Mouse (Mus musculus): ENCODE data around the gene Rrbp1. TPM values are rescaled to one million over a fixed set of nuclear protein-coding genes. Genes with fewer than 3 reads are reported as not detected.

Gene Rrbp1
- polyA plus RNA-seq, 1 experiment from 2014 or later = 106 TPM

GRCm38 (mm10) chr2:143917622-143918021 is 93.4 kb downstream of the Rrbp1 start:
- WGBS = 50% methylated on average over 5 of the region's 5 CpGs

DNA sequence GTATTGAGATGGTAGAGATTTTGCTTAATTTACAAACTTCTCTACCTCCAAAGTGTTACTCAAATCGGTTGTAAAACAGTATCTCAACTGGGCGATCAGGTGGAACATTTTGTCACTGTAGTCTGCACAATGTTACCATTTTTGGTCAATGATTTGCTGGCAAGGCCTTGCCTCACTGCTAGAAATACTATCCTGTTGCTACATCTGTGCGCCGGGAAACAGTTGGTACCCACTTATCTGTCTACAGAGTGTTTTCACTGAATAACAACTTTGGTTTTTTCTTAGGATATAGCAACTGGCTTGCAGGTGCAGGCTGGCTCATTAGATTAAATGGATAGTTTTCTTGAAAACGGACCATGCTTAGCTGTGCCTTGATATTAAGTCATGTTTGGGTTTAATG is 94.8 kb downstream of the Rrbp1 start:
- 3% methylated on average over 5 of the region's 5 CpGs for WGBS
- Histone ChIP-seq H3K4me2 (ENCODE audit: low read depth, low read length) (peak overlapping the region; percentile 65), H3K9ac (ENCODE audit: low read depth, low read length) (peak overlapping the region; percentile 92), H3K9me3 (ENCODE audit: control insufficient read depth, low read length) (no peaks in the 10 kb centered on the region), H3K27ac (ENCODE audit: low read length) (peak overlapping the region; percentile 100), H3K4me1 (ENCODE audit: control insufficient read depth, insufficient read depth, low read length) (peaks cover 17% of the 10 kb centered on the region), H3K4me3 (ENCODE audit: low read length) (peak overlapping the region; percentile 87), H3K27me3 (replicated peaks; ENCODE audit: control insufficient read depth, insufficient read depth, low read length) (no peaks in the 10 kb centered on the region), H3K36me3 (ENCODE audit: control insufficient read depth, insufficient read depth, low read length) (no peaks in the 10 kb centered on the region)
- no peak for ATAC-seq

More at GRCm38 (mm10) chr2:143917622-143918021, 93.4 kb downstream of the Rrbp1 start:
- no peak overlapping the region; the same call in 1 of the 2 replicates for H3K27ac ChIP-seq (ENCODE audit: low read length)
- peak overlapping the region; percentile 87 for H3K4me3 ChIP-seq (ENCODE audit: low read length)
- H3K36me3 ChIP-seq (ENCODE audit: control insufficient read depth, insufficient read depth, low read length) = no peaks in the 10 kb centered on the region
- H3K27me3 ChIP-seq (replicated peaks; ENCODE audit: control insufficient read depth, insufficient read depth, low read length) = no peaks in the 10 kb centered on the region
- H3K4me1 ChIP-seq (ENCODE audit: control insufficient read depth, insufficient read depth, low read length) = peaks cover 17% of the 10 kb centered on the region
- no peaks in the 10 kb centered on the region for H3K9me3 ChIP-seq (ENCODE audit: control insufficient read depth, low read length)
- ATAC-seq = no peak; the same call in 1 of the 2 replicates
- H3K4me2 ChIP-seq (ENCODE audit: low read depth, low read length) = peak overlapping the region; percentile 65
- H3K9ac ChIP-seq (ENCODE audit: low read depth, low read length) = no peak overlapping the region

GRCm38 (mm10) chr2:143915600-143916135 is 95.4 kb downstream of the Rrbp1 start:
- Histone ChIP-seq H3K4me3 (ENCODE audit: low read length) (peak overlapping the region; percentile 87), H3K36me3 (ENCODE audit: control insufficient read depth, insufficient read depth, low read length) (no peaks in the 10 kb centered on the region), H3K27me3 (replicated peaks; ENCODE audit: control insufficient read depth, insufficient read depth, low read length) (no peaks in the 10 kb centered on the region), H3K9me3 (ENCODE audit: control insufficient read depth, low read length) (no peaks in the 10 kb centered on the region), H3K4me2 (ENCODE audit: low read depth, low read length) (peak overlapping the region; percentile 65), H3K9ac (ENCODE audit: low read depth, low read length) (peak overlapping the region; percentile 92), H3K27ac (ENCODE audit: low read length) (peak overlapping the region; percentile 100), H3K4me1 (ENCODE audit: control insufficient read depth, insufficient read depth, low read length) (peaks cover 17% of the 10 kb centered on the region)
- ATAC-seq = peak; percentile 35
- WGBS = under 1% methylated on average over 32 of the region's 32 CpGs

- Histone ChIP-seq H3K27ac (ENCODE audit: low read length) (peak within 1 kb of the TSS; percentile 100), H3K4me3 (ENCODE audit: low read length) (peak within 1 kb of the TSS; percentile 87), H3K9ac (ENCODE audit: low read depth, low read length) (peak within 1 kb of the TSS; percentile 92), H3K27me3 (replicated peaks; ENCODE audit: control insufficient read depth, insufficient read depth, low read length) (no peaks in the 10 kb centered on the region), H3K4me1 (ENCODE audit: control insufficient read depth, insufficient read depth, low read length) (peaks cover 14% of the 10 kb centered on the region), H3K36me3 (ENCODE audit: control insufficient read depth, insufficient read depth, low read length) (no peaks in the 10 kb centered on the region), H3K9me3 (ENCODE audit: control insufficient read depth, low read length) (no peaks in the 10 kb centered on the region), H3K4me2 (ENCODE audit: low read depth, low read length) (peak within 1 kb of the TSS; percentile 65)
- peak; percentile 96 for ATAC-seq
- under 1% methylated on average over 71 of the region's 71 CpGs for WGBS
Observed at GRCm38 (mm10) chr2:143914760-143915599, 96.1 kb downstream of the Rrbp1 start, which contains the start of gene Dstn. TSS of gene Dstn (plus strand) at chr2:143915320.

DNA sequence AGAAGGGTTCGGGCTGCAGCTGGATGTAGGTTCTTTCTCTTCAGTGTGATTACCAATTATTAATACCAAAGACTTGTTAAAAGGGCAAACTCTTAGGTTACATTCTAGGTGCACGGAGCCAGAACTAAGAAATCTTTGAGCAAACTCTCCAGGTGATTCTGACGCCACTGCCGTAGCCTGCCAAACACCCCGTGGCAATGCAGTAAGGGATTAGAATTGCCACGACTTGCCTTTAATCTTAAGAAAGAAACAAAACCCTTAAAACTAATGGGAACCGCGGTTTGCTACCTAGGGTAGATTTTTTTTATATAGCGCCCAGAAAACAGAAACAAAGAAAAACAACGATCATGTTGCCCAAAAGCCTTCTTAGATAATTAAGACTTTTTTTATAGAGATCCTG is 96.8 kb downstream of the Rrbp1 start:
- H3K9me3 ChIP-seq (ENCODE audit: control insufficient read depth, low read length) = no peaks in the 10 kb centered on the region
- H3K4me3 ChIP-seq (ENCODE audit: low read length) = peak overlapping the region; percentile 87
- peak overlapping the region; percentile 92 for H3K9ac ChIP-seq (ENCODE audit: low read depth, low read length)
- H3K36me3 ChIP-seq (ENCODE audit: control insufficient read depth, insufficient read depth, low read length) = no peaks in the 10 kb centered on the region
- H3K4me1 ChIP-seq (ENCODE audit: control insufficient read depth, insufficient read depth, low read length) = peaks cover 10% of the 10 kb centered on the region
- WGBS = 6% methylated on average over 10 of the region's 10 CpGs
- peak overlapping the region; percentile 100 for H3K27ac ChIP-seq (ENCODE audit: low read length)
- ATAC-seq = no peak
- H3K27me3 ChIP-seq (replicated peaks; ENCODE audit: control insufficient read depth, insufficient read depth, low read length) = no peaks in the 10 kb centered on the region
- peak overlapping the region; percentile 65 for H3K4me2 ChIP-seq (ENCODE audit: low read depth, low read length)

DNA sequence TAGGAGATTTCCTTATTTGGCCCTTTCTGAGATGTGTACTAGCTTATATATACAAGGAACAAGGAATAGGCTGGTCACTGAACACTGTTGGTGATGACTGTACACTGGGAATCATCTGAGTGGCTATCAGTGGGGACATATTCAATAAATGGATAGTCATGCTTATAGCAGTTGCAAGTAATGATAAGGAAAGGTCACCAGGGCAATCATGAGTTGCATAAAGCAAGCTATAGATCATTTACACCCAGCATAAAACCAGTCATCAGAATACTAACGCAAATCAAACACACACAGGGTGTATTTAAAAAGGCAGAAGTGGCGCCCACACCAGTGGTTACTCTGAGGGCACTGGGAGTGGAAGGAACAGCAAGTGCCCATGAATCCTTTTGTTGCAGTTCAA is 98.9 kb downstream of the Rrbp1 start:
- Histone ChIP-seq H3K4me3 (ENCODE audit: low read length) (no peak overlapping the region), H3K27me3 (replicated peaks; ENCODE audit: control insufficient read depth, insufficient read depth, low read length) (no peaks in the 10 kb centered on the region), H3K4me2 (ENCODE audit: low read depth, low read length) (no peak overlapping the region), H3K36me3 (ENCODE audit: control insufficient read depth, insufficient read depth, low read length) (no peaks in the 10 kb centered on the region), H3K9ac (ENCODE audit: low read depth, low read length) (no peak overlapping the region), H3K27ac (ENCODE audit: low read length) (no peak overlapping the region), H3K9me3 (ENCODE audit: control insufficient read depth, low read length) (no peaks in the 10 kb centered on the region), H3K4me1 (ENCODE audit: control insufficient read depth, insufficient read depth, low read length) (peaks cover 2% of the 10 kb centered on the region; the same call in 1 of the 2 replicates)
- WGBS = 65% methylated on average over 2 of the region's 2 CpGs
- ATAC-seq = no peak

DNA sequence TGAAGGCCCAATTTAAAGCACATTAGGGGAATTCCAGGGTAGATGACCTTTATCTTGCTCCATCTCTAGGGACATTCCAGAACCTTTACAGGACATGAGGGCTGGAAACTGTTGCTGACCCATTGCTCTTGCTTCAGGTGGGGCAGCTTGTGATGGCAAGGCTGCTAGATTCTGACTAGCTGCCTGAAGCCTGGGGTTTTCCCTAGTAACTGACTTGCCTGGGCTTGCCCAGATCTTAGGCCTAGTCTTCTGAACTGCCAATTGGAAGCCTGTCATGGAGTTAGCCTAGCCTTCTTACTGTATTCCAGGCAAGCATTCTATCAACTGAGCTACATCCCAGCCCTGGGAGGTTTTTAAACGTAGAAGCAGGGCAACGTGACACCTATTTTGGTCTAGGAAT is 101.8 kb downstream of the Rrbp1 start:
- H3K9me3 ChIP-seq (ENCODE audit: control insufficient read depth, low read length) = no peaks in the 10 kb centered on the region
- H3K4me1 ChIP-seq (ENCODE audit: control insufficient read depth, insufficient read depth, low read length) = no peaks in the 10 kb centered on the region
- no peak overlapping the region for H3K27ac ChIP-seq (ENCODE audit: low read length)
- H3K36me3 ChIP-seq (ENCODE audit: control insufficient read depth, insufficient read depth, low read length) = no peaks in the 10 kb centered on the region
- H3K27me3 ChIP-seq (replicated peaks; ENCODE audit: control insufficient read depth, insufficient read depth, low read length) = no peaks in the 10 kb centered on the region
- no peak overlapping the region for H3K4me2 ChIP-seq (ENCODE audit: low read depth, low read length)
- 88% methylated on average over 2 of the region's 2 CpGs for WGBS
- no peak for ATAC-seq
- no peak overlapping the region for H3K9ac ChIP-seq (ENCODE audit: low read depth, low read length)
- no peak overlapping the region for H3K4me3 ChIP-seq (ENCODE audit: low read length)

DNA sequence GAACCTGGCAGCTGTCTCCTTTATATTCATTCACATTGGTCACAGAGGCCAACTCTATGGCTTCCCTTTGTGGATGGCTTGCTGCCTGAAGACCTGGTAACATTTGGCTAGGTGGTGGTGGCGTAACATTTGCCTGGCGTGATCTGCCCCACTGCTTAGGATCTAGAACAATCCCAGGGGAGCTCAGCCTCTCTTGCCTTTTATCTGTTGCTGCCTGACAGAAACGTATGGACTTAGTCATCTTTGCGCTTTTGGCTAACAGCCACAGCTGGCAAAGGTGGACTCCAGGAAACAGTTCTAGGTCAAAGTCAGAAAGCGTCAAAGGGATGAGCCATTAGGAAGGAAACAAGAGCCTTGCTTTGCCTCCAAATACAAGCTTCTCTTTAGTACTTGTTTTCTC is 106.2 kb downstream of the Rrbp1 start:
- no peak for ATAC-seq
- Histone ChIP-seq H3K4me3 (ENCODE audit: low read length) (no peak overlapping the region), H3K27ac (ENCODE audit: low read length) (no peak overlapping the region), H3K36me3 (ENCODE audit: control insufficient read depth, insufficient read depth, low read length) (no peaks in the 10 kb centered on the region), H3K4me1 (ENCODE audit: control insufficient read depth, insufficient read depth, low read length) (0 out of 2 replicates have a peak, but pooled peaks cover 12% of the 10 kb centered on the region), H3K9me3 (ENCODE audit: control insufficient read depth, low read length) (no peaks in the 10 kb centered on the region), H3K9ac (ENCODE audit: low read depth, low read length) (no peak overlapping the region), H3K4me2 (ENCODE audit: low read depth, low read length) (no peak overlapping the region), H3K27me3 (replicated peaks; ENCODE audit: control insufficient read depth, insufficient read depth, low read length) (no peaks in the 10 kb centered on the region)
- WGBS = 70% methylated on average over 5 of the region's 5 CpGs

DNA sequence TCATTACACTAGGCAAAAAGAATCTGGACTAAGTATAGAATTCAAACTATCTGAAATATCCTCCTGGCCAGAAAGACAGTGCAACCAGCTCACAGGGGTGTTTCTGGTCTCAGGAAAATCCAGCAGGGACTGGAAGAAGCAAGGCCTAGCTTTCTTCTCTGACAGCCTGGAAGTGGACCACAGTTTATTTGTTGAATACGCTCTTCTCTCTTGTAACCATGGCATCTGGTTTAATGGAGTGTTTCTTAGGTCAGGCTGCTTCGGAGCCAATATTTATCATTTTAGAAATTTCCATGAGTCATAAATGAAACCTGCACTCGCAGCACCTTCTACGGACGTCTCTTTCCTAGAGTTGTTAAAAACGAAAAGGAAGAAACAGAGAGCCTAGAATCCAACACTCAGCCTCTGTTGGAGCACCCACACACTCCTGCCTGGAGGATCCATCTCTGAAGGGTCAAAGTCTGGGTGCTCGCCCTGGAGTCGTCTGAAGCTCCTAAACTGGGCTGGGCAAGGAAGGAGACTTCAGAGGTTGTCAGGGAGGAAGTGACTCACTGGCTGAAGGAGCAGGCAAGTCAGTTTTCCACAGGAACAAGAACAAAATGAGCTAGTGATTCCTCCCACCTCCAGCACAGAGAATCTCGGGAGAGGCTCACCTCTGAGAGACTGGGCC is 107.6 kb downstream of the Rrbp1 start:
- H3K4me2 ChIP-seq (ENCODE audit: low read depth, low read length) = no peak overlapping the region
- H3K36me3 ChIP-seq (ENCODE audit: control insufficient read depth, insufficient read depth, low read length) = no peaks in the 10 kb centered on the region
- peak; percentile 89 for ATAC-seq
- no peaks in the 10 kb centered on the region for H3K9me3 ChIP-seq (ENCODE audit: control insufficient read depth, low read length)
- peak overlapping the region; percentile 72 for H3K27ac ChIP-seq (ENCODE audit: low read length)
- H3K27me3 ChIP-seq (replicated peaks; ENCODE audit: control insufficient read depth, insufficient read depth, low read length) = no peaks in the 10 kb centered on the region
- H3K4me1 ChIP-seq (ENCODE audit: control insufficient read depth, insufficient read depth, low read length) = peaks cover 15% of the 10 kb centered on the region; the same call in 1 of the 2 replicates
- WGBS = 41% methylated on average over 9 of the region's 9 CpGs
- no peak overlapping the region for H3K4me3 ChIP-seq (ENCODE audit: low read length)
- peak overlapping the region; percentile 17; the same call in 1 of the 2 replicates for H3K9ac ChIP-seq (ENCODE audit: low read depth, low read length)
